Mouse (Mus musculus) CH12.LX (cell line): ENCODE data around the gene Padi1.

Experiments
- BHLHE40 ChIP-seq: IDR thresholded peaks from 2 replicates; pipeline ENCODE4 v1.6.1; 2011; ENCODE audit warnings: mild to moderate bottlenecking, low read depth, low read length, improper control_type of control experiment
- CTCF ChIP-seq, 2 experiments: IDR thresholded peaks in 1 of 2; conservative IDR thresholded peaks in 1 of 2; 2 replicates each; pipeline ENCODE4 v1.5.1; 2011 to 2012; ENCODE audit warnings: low read depth in 2 of 2, low read length in 2 of 2, improper control_type of control experiment in 1 of 2, inconsistent platforms in 1 of 2, mild to moderate bottlenecking in 1 of 2, moderate library complexity in 1 of 2
- E2F4 ChIP-seq: IDR thresholded peaks from 2 replicates; pipeline ENCODE4 v1.6.1; 2011; ENCODE audit warnings: low read depth, low read length, improper control_type of control experiment; ENCODE audit not compliant: insufficient replicate concordance
- KAT2A ChIP-seq: IDR thresholded peaks from 2 replicates; pipeline ENCODE4 v1.6.1; 2012; ENCODE audit warnings: low read length, improper control_type of control experiment, inconsistent platforms; ENCODE audit not compliant: insufficient replicate concordance
- SIN3A ChIP-seq: IDR thresholded peaks from 2 replicates; pipeline ENCODE4 v1.6.1; 2012; ENCODE audit warnings: low read length, improper control_type of control experiment, inconsistent platforms
- USF1 ChIP-seq: IDR thresholded peaks from 2 replicates; pipeline ENCODE4 v1.6.1; 2014; ENCODE audit warnings: low read depth, mild to moderate bottlenecking, inconsistent platforms, low read length, improper control_type of control experiment
- USF2 ChIP-seq: conservative IDR thresholded peaks from 2 replicates; pipeline ENCODE4 v1.6.1; 2011; ENCODE audit warnings: low read depth, low read length, improper control_type of control experiment
- ZMIZ1 ChIP-seq: IDR thresholded peaks from 2 replicates; pipeline ENCODE4 v1.6.1; 2012; ENCODE audit warnings: low read depth, mild to moderate bottlenecking, inconsistent platforms, low read length, improper control_type of control experiment

DNA sequence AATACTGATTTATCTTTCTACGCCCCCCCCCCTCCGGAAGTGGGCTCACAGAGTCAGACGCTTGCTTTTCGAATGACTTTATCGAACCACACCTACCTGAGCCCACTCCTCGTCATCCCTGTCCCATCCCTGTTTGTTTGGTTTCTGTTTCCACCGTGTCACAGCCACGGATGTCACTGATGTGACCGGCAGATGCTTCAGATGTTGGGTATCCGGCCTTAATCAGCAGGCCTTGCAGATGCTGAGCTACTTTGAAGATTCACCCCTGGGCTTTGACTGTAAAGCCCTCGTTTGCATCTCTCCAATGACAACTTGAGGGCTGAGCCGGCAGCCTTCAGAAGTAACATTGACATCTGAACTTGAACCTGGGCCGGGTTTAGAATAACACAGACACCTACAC is 69.0 kb downstream of the Padi1 start:
- TF ChIP-seq BHLHE40 = no peak
- TF ChIP-seq CTCF (conservative IDR thresholded peaks at IDR 0.05 in 1 of 2, IDR thresholded peaks at IDR 0.05 in 1 of 2; ENCODE audit: low read depth in 2 of 2, low read length in 2 of 2) = no peak
- TF ChIP-seq KAT2A = no peak
- TF ChIP-seq ZMIZ1 = no peak
- no peak for TF ChIP-seq USF1
- TF ChIP-seq E2F4 = no peak
- no peak for TF ChIP-seq SIN3A
- no peak for TF ChIP-seq USF2
